Comparison of ENCODE assay signal across 18 mouse cellular contexts in genomic region chr14:115369611-115370167, GRCm38 (mm10).
DNase-seq lines count a peak whose midpoint lies in the region; ATAC-seq and TF ChIP-seq lines count a peak whose summit lies in the region.
"Had no signal": no experiment of that assay in that cellular context is flagged by ENCODE, and none has a peak within 500 bp of the region (broad histone marks: within the 10 kb centered on the region; RNA-seq: fewer than 3 reads in every experiment).

No protein-coding gene starts in this region.

- WGBS in hindbrain, postnatal 0 days: 64% methylated on average over 15 of the region's 15 CpGs
- WGBS in hindbrain, embryonic 11.5 days: 86% methylated on average over 15 of the region's 15 CpGs
- 61% methylated on average over 15 of the region's 15 CpGs for WGBS in lung, embryonic 14.5 days
- 58% methylated on average over 15 of the region's 15 CpGs for WGBS in midbrain, embryonic 15.5 days

- H3K36me3 ChIP-seq in hindbrain, postnatal 0 days (ENCODE audit: insufficient read depth, low read length): no peaks in the 10 kb centered on the region
- no peaks in the 10 kb centered on the region for H3K36me3 ChIP-seq in hindbrain, embryonic 11.5 days (ENCODE audit: control insufficient read depth, insufficient read depth, low read length)
- no peaks in the 10 kb centered on the region for H3K36me3 ChIP-seq in lung, embryonic 14.5 days (ENCODE audit: insufficient read depth)
- no peaks in the 10 kb centered on the region for H3K36me3 ChIP-seq in midbrain, embryonic 15.5 days (replicated peaks)
- H3K36me3 ChIP-seq: embryonic facial prominence, embryonic 15.5 days; heart, embryonic 13.5 days; neural tube, embryonic 15.5 days had no signal

- H3K4me2 ChIP-seq in hindbrain, postnatal 0 days (ENCODE audit: low read depth, low read length): no peak overlapping the region
- no peak overlapping the region for H3K4me2 ChIP-seq in hindbrain, embryonic 11.5 days (replicated peaks; ENCODE audit: low read depth, low read length)
- H3K4me2 ChIP-seq in lung, embryonic 14.5 days: no peak overlapping the region
- no peak overlapping the region for H3K4me2 ChIP-seq in midbrain, embryonic 15.5 days
- H3K4me2 ChIP-seq: embryonic facial prominence, embryonic 15.5 days; heart, embryonic 13.5 days; neural tube, embryonic 15.5 days had no signal

- H3K9ac ChIP-seq in hindbrain, postnatal 0 days (replicated peaks; ENCODE audit: low read length): no peak overlapping the region
- no peak overlapping the region for H3K9ac ChIP-seq in hindbrain, embryonic 11.5 days (ENCODE audit: low read depth, low read length)
- no peak overlapping the region for H3K9ac ChIP-seq in lung, embryonic 14.5 days
- H3K9ac ChIP-seq in midbrain, embryonic 15.5 days: no peak overlapping the region
- H3K9ac ChIP-seq: embryonic facial prominence, embryonic 15.5 days; heart, embryonic 13.5 days; neural tube, embryonic 15.5 days had no signal

- H3K9me3 ChIP-seq in hindbrain, postnatal 0 days (ENCODE audit: low read length): no peaks in the 10 kb centered on the region
- H3K9me3 ChIP-seq in hindbrain, embryonic 11.5 days (ENCODE audit: control insufficient read depth, low read length): no peaks in the 10 kb centered on the region
- no peaks in the 10 kb centered on the region for H3K9me3 ChIP-seq in lung, embryonic 14.5 days (ENCODE audit: low read depth, low read length)
- no peaks in the 10 kb centered on the region for H3K9me3 ChIP-seq in midbrain, embryonic 15.5 days
- H3K9me3 ChIP-seq: embryonic facial prominence, embryonic 15.5 days; heart, embryonic 13.5 days; neural tube, embryonic 15.5 days had no signal

- no peak overlapping the region for H3K27ac ChIP-seq in hindbrain, postnatal 0 days
- H3K27ac ChIP-seq in hindbrain, embryonic 11.5 days (ENCODE audit: low read depth, low read length): no peak overlapping the region
- H3K27ac ChIP-seq in lung, embryonic 14.5 days (ENCODE audit: low read depth): no peak overlapping the region
- H3K27ac ChIP-seq in midbrain, embryonic 15.5 days: no peak overlapping the region
- H3K27ac ChIP-seq: embryonic facial prominence, embryonic 15.5 days; heart, embryonic 13.5 days; neural tube, embryonic 15.5 days had no signal

- peak; percentile 37 to 49 for DNase-seq in cerebellum, postnatal 10 days
- no peak for DNase-seq in cerebellum, adult 18-20 months
- peak; percentile 9 for DNase-seq in hindbrain, postnatal 0 days (ENCODE audit: low spot score)
- no peak for DNase-seq in hindbrain, embryonic 11.5 days (ENCODE audit: low spot score)
- peak; percentile 60 for DNase-seq in lung, embryonic 14.5 days
- DNase-seq in lung, adult 18-20 months: no peak
- DNase-seq in layer of hippocampus, adult 8-10 months (ENCODE audit: low spot score in 2 of 2): no peak
- DNase-seq: adrenal gland, adult 8-10 months; cerebellum, postnatal 25 days; lung, adult 2 months; lung, postnatal 36 days had no signal

- TF ChIP-seq CTCF in hindbrain, postnatal 0 days (IDR thresholded peaks at IDR 0.05; ENCODE audit: low read depth): no peak
- no peak for TF ChIP-seq CTCF in lung, embryonic 14.5 days (IDR thresholded peaks at IDR 0.05; ENCODE audit: low read depth)

- H3K4me3 ChIP-seq in hindbrain, postnatal 0 days (ENCODE audit: low read length): no peak overlapping the region
- no peak overlapping the region for H3K4me3 ChIP-seq in hindbrain, embryonic 11.5 days (ENCODE audit: low read depth, low read length)
- no peak overlapping the region for H3K4me3 ChIP-seq in lung, embryonic 14.5 days (ENCODE audit: low read depth, low read length)
- no peak overlapping the region for H3K4me3 ChIP-seq in midbrain, embryonic 15.5 days
- H3K4me3 ChIP-seq: embryonic facial prominence, embryonic 15.5 days; heart, embryonic 13.5 days; neural tube, embryonic 15.5 days had no signal

- no peaks in the 10 kb centered on the region for H3K27me3 ChIP-seq in hindbrain, postnatal 0 days (ENCODE audit: insufficient read depth, low read length)
- no peaks in the 10 kb centered on the region for H3K27me3 ChIP-seq in hindbrain, embryonic 11.5 days (ENCODE audit: control insufficient read depth, insufficient read depth, low read length)
- H3K27me3 ChIP-seq in lung, embryonic 14.5 days (ENCODE audit: insufficient read depth, low read length): no peaks in the 10 kb centered on the region
- H3K27me3 ChIP-seq in midbrain, embryonic 15.5 days (replicated peaks): no peaks in the 10 kb centered on the region
- H3K27me3 ChIP-seq: embryonic facial prominence, embryonic 15.5 days; heart, embryonic 13.5 days; neural tube, embryonic 15.5 days; Patski had no signal

- H3K4me1 ChIP-seq in hindbrain, postnatal 0 days (ENCODE audit: insufficient read depth, low read length): no peaks in the 10 kb centered on the region
- no peaks in the 10 kb centered on the region for H3K4me1 ChIP-seq in hindbrain, embryonic 11.5 days (replicated peaks; ENCODE audit: control insufficient read depth, insufficient read depth, low read length)
- no peaks in the 10 kb centered on the region for H3K4me1 ChIP-seq in lung, embryonic 14.5 days (ENCODE audit: insufficient read depth)
- no peaks in the 10 kb centered on the region for H3K4me1 ChIP-seq in midbrain, embryonic 15.5 days
- H3K4me1 ChIP-seq: embryonic facial prominence, embryonic 15.5 days; heart, embryonic 13.5 days; neural tube, embryonic 15.5 days had no signal

- ATAC-seq in hindbrain, postnatal 0 days: 0 out of 2 replicates have a peak, but pooled peaks have one; percentile 15
- ATAC-seq in hindbrain, embryonic 11.5 days (ENCODE audit: low FRiP score): no peak
- peak; percentile 44; the same call in 1 of the 2 replicates for ATAC-seq in lung, embryonic 14.5 days (ENCODE audit: insufficient read depth)
- peak; percentile 39; the same call in 1 of the 2 replicates for ATAC-seq in midbrain, embryonic 15.5 days (replicated peaks)
- ATAC-seq: hindbrain, embryonic 16.5 days; intestine, postnatal 0 days; Patski had no signal

Comparison
In these comparisons a context has a peak if more than half of its experiments do, and no peak if none do; other contexts are left out.
1. DNase-seq: peak in cerebellum, postnatal 10 days (2 of 2), hindbrain, postnatal 0 days (single experiment) and lung, embryonic 14.5 days (single experiment); none in cerebellum, adult 18-20 months (0 of 2), hindbrain, embryonic 11.5 days (single experiment), lung, adult 18-20 months (0 of 2) and layer of hippocampus, adult 8-10 months (0 of 2).